Mouse (Mus musculus) cerebellum, postnatal 4 days (tissue): ENCODE results near the gene Dop1b.

Source experiments
- DNase-seq, 2 experiments: peaks; one replicate each; pipeline ENCODE4 v3.0.0; 2022; ENCODE audit warnings: low spot score in 2 of 2, mixed read lengths in 1 of 2

Gene Dop1b

GRCm38 (mm10) chr16:93712966-93713365 lies 1.3 kb downstream of the Dop1b start:
- no peak for DNase-seq

- DNase-seq: no peak
These were observed 2.7 kb downstream of the Dop1b start for GRCm38 (mm10) chr16:93714426-93714825.

GRCm38 (mm10) chr16:93715826-93716225 lies 4.1 kb downstream of the Dop1b start:
- no peak for DNase-seq

GRCm38 (mm10) chr16:93717299-93717703 lies 5.6 kb downstream of the Dop1b start:
- peak; percentile 67 to 89 for DNase-seq

- DNase-seq: no peak
These were observed 10.1 kb downstream of the Dop1b start for GRCm38 (mm10) chr16:93721771-93722170.

- DNase-seq: no peak
These were observed 10.8 kb downstream of the Dop1b start for GRCm38 (mm10) chr16:93722476-93722875.

- no peak for DNase-seq
These were observed 13.9 kb downstream of the Dop1b start for GRCm38 (mm10) chr16:93725417-93726144.

GRCm38 (mm10) chr16:93726186-93726585 lies 14.5 kb downstream of the Dop1b start:
- no peak for DNase-seq

- DNase-seq: no peak
These were observed 17.0 kb downstream of the Dop1b start for GRCm38 (mm10) chr16:93728676-93729075.

- DNase-seq: peak in 1 of 2 experiments; percentile 23
These were observed 18.4 kb downstream of the Dop1b start for GRCm38 (mm10) chr16:93729801-93730721.

- no peak for DNase-seq
These were observed 19.6 kb downstream of the Dop1b start for GRCm38 (mm10) chr16:93731310-93731709.

- no peak for DNase-seq
These were observed 21.3 kb downstream of the Dop1b start for GRCm38 (mm10) chr16:93732875-93733569.

GRCm38 (mm10) chr16:93739251-93739650 lies 27.5 kb downstream of the Dop1b start:
- DNase-seq: no peak

GRCm38 (mm10) chr16:93742903-93743302 lies 31.2 kb downstream of the Dop1b start:
- no peak for DNase-seq

GRCm38 (mm10) chr16:93744049-93744490 lies 32.4 kb downstream of the Dop1b start:
- DNase-seq: no peak

GRCm38 (mm10) chr16:93744804-93745340 lies 33.2 kb downstream of the Dop1b start:
- DNase-seq: no peak

GRCm38 (mm10) chr16:93746397-93746796 lies 34.7 kb downstream of the Dop1b start:
- DNase-seq: no peak

- DNase-seq: no peak
These were observed 35.3 kb downstream of the Dop1b start for GRCm38 (mm10) chr16:93746957-93747356.

- DNase-seq: no peak
These were observed 35.7 kb downstream of the Dop1b start for GRCm38 (mm10) chr16:93747421-93747820.

- no peak for DNase-seq
These were observed 37.6 kb downstream of the Dop1b start for GRCm38 (mm10) chr16:93749147-93749910.

GRCm38 (mm10) chr16:93750464-93750863 lies 38.8 kb downstream of the Dop1b start:
- DNase-seq: no peak
